Mouse (Mus musculus) thymus, postnatal 4 days (tissue): ENCODE results near the gene Actr5.

ENCODE experiments used
- DNase-seq: peaks from one replicate; pipeline ENCODE4 v3.0.0; 2021

Gene Actr5

GRCm38 (mm10) chr2:158667671-158668432 lies 43.2 kb downstream of the Actr5 start:
- DNase-seq = peak; percentile 83

GRCm38 (mm10) chr2:158668433-158669010 lies 43.8 kb downstream of the Actr5 start:
- DNase-seq = peak; percentile 67

- peak; percentile 65 for DNase-seq
Measured at GRCm38 (mm10) chr2:158669199-158670195, 44.8 kb downstream of the Actr5 start.

GRCm38 (mm10) chr2:158670571-158670970 lies 45.9 kb downstream of the Actr5 start:
- DNase-seq = no peak

- DNase-seq = no peak
Measured at GRCm38 (mm10) chr2:158672829-158673228, 48.1 kb downstream of the Actr5 start.

- peak; percentile 63 for DNase-seq
Measured at GRCm38 (mm10) chr2:158673493-158673892, 48.8 kb downstream of the Actr5 start.

GRCm38 (mm10) chr2:158674131-158674530 lies 49.4 kb downstream of the Actr5 start:
- no peak for DNase-seq

GRCm38 (mm10) chr2:158674759-158675158 lies 50.1 kb downstream of the Actr5 start:
- DNase-seq = no peak

- DNase-seq = no peak
Measured at GRCm38 (mm10) chr2:158675161-158675560, 50.5 kb downstream of the Actr5 start.

GRCm38 (mm10) chr2:158675907-158676533 lies 51.3 kb downstream of the Actr5 start:
- no peak for DNase-seq

GRCm38 (mm10) chr2:158677946-158678345 lies 53.3 kb downstream of the Actr5 start:
- no peak for DNase-seq

- no peak for DNase-seq
Measured at GRCm38 (mm10) chr2:158679091-158679490, 54.4 kb downstream of the Actr5 start.

GRCm38 (mm10) chr2:158680357-158680889 lies 55.7 kb downstream of the Actr5 start:
- no peak for DNase-seq

- no peak for DNase-seq
Measured at GRCm38 (mm10) chr2:158681714-158682113, 57.0 kb downstream of the Actr5 start.

- no peak for DNase-seq
Measured at GRCm38 (mm10) chr2:158682344-158683037, 57.8 kb downstream of the Actr5 start.

- no peak for DNase-seq
Measured at GRCm38 (mm10) chr2:158683038-158683413, 58.3 kb downstream of the Actr5 start.

GRCm38 (mm10) chr2:158684247-158684843 lies 59.7 kb downstream of the Actr5 start:
- DNase-seq = no peak

GRCm38 (mm10) chr2:158684910-158685309 lies 60.2 kb downstream of the Actr5 start:
- DNase-seq = no peak

GRCm38 (mm10) chr2:158686394-158686793 lies 61.7 kb downstream of the Actr5 start:
- DNase-seq = no peak

- peak; percentile 79 for DNase-seq
Measured at GRCm38 (mm10) chr2:158687804-158688241, 63.1 kb downstream of the Actr5 start.
